Mouse (Mus musculus): ENCODE measurements around the gene Gfra4.
"Not testable (repeated sequence)": the region's sequence is repeated elsewhere in the genome, so short reads cannot be mapped to it uniquely, and the experiment has no call there.

Gene Gfra4

DNA sequence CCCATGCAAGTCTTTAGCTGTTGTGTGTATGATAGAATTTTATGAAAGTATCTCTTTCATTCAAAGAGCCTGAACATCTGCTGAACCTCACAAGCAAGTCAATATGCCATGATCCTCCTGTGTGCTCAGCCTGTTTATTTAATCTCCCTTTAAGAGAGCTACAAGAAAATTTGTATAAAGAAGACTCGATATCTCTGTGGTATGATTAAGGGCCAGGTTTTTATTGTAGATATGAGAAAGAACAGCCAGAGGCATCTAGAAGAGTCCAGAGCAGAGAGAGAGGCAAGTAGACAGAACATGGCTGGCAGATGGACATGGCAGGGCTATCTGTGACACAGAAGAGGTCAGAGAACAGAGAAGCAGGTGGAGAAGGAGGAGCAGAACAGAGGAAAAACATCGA, 3.1 kb upstream of the Gfra4 start:
- no peak for DNase-seq

DNA sequence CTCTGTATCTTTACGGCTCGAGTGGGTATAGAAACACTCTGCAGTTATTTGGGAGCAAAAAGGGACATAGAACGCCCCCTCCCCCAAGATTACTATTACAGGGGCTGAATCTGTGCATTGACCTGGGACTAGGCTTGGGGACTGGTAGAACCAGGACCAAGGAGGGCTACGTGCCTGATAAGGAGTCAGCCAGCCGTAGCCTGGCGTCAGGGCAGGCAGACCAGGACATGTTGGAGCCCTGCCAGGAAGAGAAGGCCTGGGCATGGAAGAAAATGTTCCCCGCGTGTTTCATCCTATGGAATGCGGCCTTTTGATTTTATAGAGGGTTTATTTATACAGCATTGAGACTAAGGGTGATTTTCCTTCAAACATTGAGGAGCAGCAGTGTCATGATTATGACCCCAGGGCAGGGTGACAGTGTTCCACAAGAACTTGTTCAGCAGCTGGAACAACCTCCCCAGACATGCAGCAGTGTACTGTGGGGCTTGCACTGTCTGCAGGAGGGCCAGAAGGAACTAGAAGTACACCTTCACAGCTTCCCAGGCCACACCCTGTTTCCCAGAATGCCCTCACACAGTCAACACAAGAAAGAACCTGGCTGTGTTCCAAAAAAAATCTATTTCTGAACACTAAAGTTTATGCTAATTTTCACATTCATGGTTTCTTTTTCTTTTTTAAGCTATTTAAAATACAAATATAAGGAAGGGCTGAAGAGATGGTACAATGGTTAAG, 2.3 kb upstream of the Gfra4 start:
- peak in 1 of 2 experiments; percentile 45 for DNase-seq

DNA sequence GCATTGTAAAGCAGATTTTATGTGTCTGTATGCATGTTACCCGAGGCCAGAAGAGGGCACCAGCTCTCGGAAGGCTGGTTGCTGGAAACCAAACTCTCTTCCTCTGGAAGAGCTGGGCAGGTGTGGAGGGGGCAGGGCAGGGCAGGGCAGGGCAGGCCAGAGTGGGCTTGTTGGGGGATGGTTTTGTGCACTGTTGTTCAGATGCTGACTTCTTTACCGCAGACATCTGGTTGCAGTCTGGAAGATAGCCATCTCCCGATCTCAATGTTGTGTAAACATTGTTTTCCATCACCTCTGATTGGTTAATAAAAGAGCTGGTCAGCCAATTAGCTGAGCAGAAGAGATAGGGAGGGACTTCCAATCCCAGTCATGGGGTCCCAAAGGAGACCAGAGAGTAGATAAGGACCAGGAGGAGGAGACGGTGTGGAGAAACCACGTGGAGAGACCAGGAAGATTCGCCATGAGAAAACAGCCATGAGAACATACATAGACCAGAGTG, 1.5 kb upstream of the Gfra4 start:
- no peak for DNase-seq

DNA sequence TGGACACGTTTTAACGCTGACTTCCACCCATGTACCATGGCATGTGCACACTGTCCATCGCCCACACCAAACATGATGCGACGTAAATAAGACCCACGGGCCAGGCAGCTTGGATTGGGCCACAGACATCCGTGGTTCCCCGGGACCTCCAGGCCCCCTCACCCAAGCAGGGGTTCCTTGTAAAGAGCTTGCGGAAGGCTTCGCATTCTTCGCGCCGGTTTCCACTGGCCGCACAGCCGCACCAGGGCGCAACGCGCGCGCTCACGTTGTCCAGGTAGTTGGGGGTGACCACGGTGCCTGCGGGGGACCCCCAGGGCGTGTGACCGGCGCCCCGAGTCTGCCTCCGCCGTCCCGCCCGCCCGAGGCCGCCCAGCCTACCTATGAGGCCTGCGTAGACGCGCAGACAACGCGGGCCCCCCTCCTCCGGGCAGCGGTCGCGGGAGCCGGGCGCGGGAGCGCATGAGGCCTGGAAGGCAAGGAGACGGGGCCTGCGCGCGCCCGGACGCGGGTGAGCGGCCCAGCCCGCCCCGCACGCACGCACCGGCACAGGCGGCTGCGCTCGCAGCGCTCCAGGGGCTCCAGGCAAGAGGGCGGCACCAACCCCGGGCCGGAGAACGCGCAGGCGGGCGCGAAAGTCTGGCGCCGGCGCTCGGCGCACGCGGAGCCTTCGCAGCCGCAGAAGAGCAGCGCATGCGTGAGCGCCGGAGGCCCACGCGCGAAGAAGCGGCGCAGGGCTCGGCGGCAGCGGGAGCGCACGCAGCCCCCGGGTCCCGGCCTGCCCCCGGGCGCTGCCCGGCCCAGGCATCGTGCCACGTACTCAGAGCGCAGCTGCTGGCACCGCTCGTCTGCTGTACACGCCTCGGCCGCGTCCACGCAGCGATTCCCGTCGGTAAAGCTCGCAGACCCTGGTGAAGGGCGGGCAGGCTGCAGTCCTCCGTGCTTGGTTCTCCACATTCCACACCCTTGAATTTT, 1.7 kb downstream of the Gfra4 start:
- peak; percentile 82 to 84 for DNase-seq

DNA sequence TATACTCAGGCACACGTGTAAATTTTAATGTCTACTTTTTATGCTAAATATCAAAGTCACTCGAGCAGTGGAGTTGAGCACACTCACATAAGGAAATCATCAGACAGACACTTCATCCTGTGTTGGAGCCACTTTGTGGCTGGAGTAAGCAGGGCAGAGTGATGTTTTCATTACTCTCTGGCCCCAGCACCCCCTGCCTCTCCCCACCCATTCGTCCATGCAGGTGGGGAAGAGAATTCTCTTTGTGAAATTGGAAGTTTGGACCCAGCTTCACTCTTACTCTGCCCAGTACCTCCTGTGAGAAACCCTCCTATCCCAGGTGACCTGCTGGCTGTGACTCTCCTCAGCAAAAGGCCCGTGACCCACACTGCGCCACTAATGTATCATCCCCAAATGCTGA, 4.2 kb downstream of the Gfra4 start:
- DNase-seq = no peak

DNA sequence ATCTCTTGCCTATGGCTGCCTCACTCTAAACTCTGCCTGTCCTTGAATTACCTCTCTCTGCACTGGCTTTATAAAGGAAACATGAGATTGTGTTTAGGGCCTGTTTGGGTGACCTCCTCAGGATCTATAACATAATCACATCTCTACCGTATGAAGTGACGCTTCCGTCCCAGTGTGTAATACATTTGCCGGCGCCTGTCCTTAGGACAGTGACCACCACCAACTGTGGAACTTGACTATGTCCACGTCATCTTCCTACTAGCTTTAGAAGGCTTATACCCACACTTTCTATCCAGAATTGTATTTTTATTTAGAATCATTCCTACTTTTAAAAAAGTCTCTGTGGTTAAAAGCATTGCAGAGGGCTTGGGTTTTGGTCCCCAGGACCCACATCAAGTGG, 4.7 kb downstream of the Gfra4 start:
- no peak for DNase-seq

DNA sequence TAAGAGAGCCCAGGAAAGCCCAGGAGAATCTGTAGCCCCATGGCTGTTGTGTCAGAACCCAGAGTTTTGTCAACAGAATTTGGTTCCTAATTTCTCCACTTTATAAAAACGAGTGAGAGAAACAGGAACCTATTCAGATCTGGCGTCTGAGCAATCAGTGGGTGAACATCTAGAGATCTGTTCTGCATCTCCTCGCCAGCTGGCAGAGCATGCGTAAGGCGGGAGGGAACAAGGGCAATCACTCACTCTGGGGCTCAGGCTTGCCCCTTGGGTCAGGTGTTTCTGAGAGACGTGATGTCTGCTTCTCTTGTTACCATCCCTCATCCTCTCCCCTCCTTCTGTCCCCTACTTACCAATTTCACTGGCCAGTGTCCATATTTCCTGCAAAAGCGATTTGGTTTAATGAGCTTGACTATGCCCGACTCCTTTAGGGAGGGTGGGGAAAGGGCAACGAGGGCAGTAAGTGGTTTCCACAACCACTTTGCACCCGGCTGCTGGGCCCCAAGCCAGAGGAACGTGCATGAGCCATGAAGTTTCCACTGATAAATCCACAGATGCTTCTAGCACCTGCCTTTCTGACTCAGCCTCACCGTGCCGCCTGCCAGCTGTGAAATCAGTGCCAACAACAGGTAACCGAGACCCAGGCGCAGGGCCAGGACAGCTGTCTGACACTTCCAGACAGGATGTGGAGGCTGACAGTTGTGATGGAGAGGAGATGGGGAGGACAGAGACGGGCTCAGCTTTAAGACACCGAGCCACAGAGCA, 5.5 kb downstream of the Gfra4 start:
- peak; percentile 61 to 66 for DNase-seq

DNA sequence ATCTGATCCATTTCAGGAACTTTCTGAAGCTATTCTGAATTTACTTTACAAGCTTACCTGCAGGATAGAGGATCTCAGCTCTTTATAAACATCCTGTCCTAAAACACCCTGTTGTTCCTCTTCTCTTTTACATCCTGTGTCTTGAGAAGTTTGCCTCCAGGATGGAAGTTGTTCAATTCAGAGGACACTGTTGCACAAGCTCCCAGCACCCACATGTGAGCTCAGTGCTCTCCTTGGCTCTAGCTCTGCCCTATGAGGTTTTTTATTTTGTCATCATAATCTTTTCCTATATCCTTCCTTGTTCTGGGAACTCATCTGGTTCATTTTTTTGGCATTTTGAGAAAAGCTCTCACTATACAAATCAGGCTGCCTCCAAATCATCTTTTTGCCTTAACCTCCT, 6.1 kb downstream of the Gfra4 start:
- DNase-seq = no peak

DNA sequence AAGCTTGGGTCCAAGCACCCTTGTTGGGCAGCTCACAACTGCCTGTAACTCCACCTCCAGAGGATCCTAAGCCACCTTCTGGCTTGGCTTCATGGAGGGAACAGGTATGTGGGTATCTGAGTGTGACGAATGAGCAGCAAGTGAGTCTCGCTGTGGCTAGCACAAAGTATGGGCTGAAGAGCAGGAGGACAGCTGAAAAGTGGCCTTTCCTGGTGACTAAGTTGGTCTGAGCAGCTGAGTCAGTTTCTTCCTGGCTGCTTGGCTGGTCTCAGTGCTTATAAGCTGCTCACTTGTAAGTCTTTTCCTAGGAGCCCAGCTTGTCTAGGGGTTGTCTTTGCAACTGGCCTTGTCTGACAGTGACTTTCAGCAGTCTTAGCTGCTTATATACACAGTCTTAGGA, 6.5 kb downstream of the Gfra4 start:
- DNase-seq = no peak

DNA sequence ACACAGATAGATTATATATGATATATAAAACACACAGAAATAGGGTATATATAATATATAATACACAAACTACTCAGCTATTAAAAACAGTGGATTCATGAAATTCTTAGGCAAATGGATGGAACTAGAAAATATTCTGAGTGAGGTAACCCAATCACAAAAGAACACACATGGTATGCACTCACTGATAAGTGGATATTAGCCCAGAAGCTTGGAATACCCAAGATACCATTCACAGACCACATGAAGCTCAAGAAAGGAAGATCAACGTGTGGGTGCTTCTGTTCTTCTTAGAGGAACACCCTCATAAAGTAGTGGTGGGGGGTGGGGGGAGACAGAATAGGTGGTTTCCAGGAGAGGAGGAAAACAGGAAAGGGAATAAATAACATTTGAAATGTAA, 11.5 kb downstream of the Gfra4 start:
- not testable (repeated sequence) for DNase-seq

DNA sequence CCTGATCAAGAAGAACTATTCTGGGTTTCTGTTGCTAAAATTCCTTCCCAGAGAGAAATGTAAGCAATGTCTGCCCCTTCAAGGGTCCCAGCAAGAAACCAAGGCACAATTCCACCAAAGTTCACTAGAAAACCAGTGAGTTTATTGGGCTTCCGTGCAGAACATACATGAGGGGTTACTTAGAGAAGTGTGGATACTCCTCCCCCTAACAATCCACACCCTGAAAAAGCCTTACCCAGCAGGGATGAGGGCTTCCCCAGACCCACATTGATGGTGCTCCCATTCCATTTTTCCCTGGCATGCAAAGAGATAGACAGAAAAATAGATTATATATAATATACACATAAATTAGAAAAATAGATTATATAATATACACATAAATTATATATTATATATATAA, 11.9 kb downstream of the Gfra4 start:
- DNase-seq = no peak

DNA sequence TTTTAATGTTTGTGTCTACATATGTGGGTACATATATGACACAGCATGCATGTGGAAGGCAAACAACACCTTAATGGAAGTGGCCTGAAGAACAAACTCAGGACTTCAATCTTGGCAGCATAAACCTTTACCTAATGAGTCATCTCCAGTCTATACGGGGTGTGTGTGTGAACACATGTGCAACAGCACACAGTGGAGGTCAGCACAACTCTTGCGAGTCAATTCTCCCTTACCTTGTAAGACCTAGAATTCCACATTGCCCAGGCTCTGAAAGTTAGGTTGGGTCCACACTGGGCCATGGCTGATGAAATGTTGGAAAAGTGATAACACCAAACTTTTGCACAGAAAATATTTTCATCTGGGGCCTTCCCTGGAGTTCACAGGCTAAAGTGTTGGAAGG, 12.3 kb downstream of the Gfra4 start:
- DNase-seq = no peak

DNA sequence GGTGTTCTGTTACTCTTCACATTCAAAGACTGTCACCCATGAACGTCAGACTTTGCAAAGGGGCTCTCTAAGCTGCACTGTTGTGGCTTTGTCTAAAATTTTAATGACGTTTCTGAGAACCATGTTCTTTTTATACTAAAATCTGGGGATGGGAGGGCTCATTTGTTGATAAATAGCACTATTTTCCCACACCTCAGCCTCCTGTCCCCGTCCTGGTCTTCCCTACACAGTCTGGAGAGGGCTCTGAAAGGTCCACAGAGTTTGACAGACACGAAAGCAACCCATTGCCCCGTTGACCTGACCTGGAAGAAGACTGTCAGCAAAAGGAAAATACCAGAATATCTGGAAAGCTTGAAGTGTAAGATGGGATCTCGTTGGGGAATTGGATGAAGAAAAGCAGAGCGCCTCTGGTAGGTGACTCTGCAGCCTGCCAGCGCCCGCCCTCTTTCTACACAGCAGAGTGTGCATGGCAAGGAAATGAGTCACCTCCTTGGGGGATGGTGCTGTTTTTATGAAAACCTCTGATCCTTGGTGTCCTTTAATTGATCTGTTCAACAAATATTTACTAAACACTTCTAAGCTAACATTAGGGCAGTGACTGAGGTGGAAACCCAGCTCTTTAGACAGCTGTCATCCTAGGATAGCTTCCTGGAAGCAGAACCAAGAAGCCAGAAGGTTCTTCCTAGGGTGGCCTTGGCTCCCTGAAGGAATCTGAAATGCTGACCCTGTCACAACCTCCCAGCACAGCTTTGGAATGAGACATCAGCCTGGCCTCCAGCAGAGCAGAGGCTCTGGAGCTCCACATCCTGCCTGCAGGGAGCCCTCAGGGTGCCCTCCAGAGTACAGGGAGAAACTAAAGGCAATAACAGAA, 13.6 kb downstream of the Gfra4 start:
- DNase-seq = no peak

DNA sequence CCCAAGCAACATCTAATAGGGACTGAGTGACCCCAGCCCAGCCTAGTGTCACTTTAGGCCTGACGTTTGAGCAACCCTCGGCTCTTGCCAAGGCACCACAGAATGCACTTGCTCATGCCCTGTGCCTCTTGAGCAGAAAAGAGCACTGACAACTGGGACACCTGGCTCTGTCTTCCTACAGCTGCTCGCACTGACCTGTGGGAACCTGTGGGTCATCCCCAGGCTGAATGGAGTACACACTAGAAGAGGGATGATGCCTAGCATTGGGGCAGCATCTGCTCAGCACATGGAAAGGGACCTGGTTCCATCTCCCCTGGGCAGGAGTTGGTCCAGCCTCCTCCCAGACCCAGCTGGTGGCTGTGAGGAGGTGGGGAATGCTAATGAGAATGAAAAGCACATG, 15.9 kb downstream of the Gfra4 start:
- DNase-seq = no peak

DNA sequence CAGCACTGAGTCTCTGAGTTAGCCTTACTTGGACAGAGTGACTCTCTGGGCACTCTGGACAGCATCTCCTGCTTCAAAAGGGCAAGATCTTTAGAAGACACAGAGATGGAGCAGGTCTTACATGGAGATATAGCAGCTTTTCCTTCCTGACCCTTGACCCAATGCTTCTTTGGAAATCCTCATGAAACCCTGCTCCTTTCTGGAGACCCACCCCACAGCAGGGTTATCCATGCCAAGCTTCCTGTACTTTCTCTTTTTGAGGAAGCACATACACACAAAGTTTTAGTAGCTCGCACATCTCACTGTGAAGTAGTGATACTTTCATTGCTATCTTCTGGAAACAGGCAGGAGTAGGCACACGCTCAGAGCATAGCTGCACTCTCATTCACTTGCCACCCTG, 17.7 kb downstream of the Gfra4 start:
- DNase-seq = no peak

DNA sequence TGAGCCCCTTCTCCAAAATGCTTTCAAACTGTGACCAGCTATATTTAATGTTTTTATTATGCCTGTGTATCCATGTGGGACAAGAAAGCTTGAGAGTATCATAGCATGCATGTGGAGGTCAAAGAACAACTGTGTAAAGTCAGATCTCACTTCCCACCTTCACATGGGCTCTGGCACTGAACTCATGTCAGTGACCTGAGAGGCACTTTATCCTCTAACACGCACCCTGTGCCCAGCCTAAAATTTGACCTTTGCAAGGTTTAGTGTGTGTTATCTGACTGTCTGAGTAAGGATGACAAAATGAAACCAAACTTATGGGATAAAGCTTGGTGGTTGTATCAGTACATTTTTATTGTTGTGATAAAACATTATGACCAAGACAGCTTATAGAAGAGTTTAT, 32.3 kb downstream of the Gfra4 start:
- no peak for DNase-seq

DNA sequence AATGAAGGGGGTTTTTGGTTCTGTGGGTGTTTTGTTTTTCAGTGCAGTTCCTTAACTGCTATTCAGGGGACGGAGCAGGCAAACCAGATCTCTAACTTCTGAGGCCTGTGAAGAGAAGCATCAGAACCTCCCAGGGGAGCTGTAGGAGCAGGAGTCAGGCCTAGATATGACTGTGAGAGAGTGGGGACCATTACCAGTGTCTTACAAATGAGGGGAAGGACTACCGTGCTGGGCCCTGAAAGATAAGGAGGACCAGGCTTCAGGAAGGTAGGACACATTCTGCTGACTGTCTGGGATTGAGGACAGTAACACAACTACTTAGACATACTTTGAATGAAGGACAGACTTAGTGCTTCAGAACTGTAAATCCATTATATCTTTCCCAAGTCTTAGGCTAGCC, 33.8 kb downstream of the Gfra4 start:
- DNase-seq = no peak

DNA sequence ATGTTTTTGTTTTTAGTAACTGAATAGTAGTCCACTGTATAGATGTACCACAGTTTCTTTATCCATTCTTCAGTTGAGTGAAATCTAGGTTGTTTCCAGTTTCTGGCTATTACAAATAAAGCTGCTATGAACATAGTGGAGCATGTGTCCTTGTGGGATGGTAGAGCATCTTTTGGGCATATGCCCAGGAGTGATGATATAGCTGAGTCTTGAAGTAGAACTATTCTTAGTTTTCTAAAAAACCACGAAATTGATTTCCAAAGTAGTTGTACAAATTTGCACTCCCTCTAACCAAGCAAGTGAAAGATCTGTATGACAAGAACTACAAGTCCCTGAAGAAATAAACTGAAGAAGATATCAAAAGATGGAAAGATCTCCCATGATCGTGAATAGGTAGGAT, 50.1 kb downstream of the Gfra4 start:
- no peak for DNase-seq
